Comparison of ENCODE assay signal across 9 mouse cellular contexts in genomic region chr1:164342161-164342560, GRCm38 (mm10). TPM values are rescaled to one million over a fixed set of nuclear protein-coding genes. Genes with fewer than 3 reads are reported as not detected.
DNase-seq lines count a peak whose midpoint lies in the region; ATAC-seq and TF ChIP-seq lines count a peak whose summit lies in the region.
"Had no signal": no experiment of that assay in that cellular context is flagged by ENCODE, and none has a peak within 500 bp of the region (broad histone marks: within the 10 kb centered on the region; RNA-seq: fewer than 3 reads in every experiment).

No protein-coding gene starts in this region.

- H3K4me1 ChIP-seq in heart, adult 2 months (ENCODE audit: control insufficient read depth, insufficient read depth, low read length), result no peaks in the 10 kb centered on the region
- H3K4me1 ChIP-seq in forebrain, embryonic 14.5 days (ENCODE audit: control insufficient read depth, insufficient read depth, low read length), result no peaks in the 10 kb centered on the region
- H3K4me1 ChIP-seq in midbrain, embryonic 10.5 days, result no peaks in the 10 kb centered on the region
- H3K4me1 ChIP-seq: forebrain, embryonic 15.5 days had no signal

- 84% methylated on average over 3 of the region's 3 CpGs for WGBS in heart, adult 2 months
- 89% methylated on average over 3 of the region's 3 CpGs for WGBS in forebrain, embryonic 14.5 days
- 87% methylated on average over 3 of the region's 3 CpGs for WGBS in midbrain, embryonic 10.5 days

- H3K9me3 ChIP-seq in forebrain, embryonic 14.5 days (replicated peaks; ENCODE audit: control insufficient read depth, low read length), result no peaks in the 10 kb centered on the region
- H3K9me3 ChIP-seq in midbrain, embryonic 10.5 days (replicated peaks), result no peaks in the 10 kb centered on the region
- H3K9me3 ChIP-seq: forebrain, embryonic 15.5 days had no signal

- intact Hi-C loops in heart, adult 2 months (cut with DNase I), result no loop called here
- intact Hi-C loops in heart, postnatal 25 days (cut with DNase I), result no loop called here

- DNase-seq in heart, adult 2 months, result no peak
- no peak for DNase-seq in heart, postnatal 25 days (ENCODE audit: low spot score)
- DNase-seq in A20 (ENCODE audit: low read depth, low spot score) (peak; percentile 39), ZHBTc4 (ENCODE audit: low read depth, low spot score) (peak; percentile 72)
- DNase-seq in lung, postnatal 14 days, result peak; percentile 31
- no peak for DNase-seq in left cerebral cortex, adult 9 months (ENCODE audit: low spot score in 2 of 2)
- DNase-seq in forebrain, embryonic 14.5 days (ENCODE audit: low spot score), result no peak
- DNase-seq in midbrain, embryonic 10.5 days (ENCODE audit: low spot score), result no peak

- H3K27ac ChIP-seq in heart, adult 2 months, result no peak overlapping the region
- no peak overlapping the region for H3K27ac ChIP-seq in forebrain, embryonic 14.5 days (ENCODE audit: low read depth, low read length)
- no peak overlapping the region for H3K27ac ChIP-seq in midbrain, embryonic 10.5 days (replicated peaks)
- H3K27ac ChIP-seq: forebrain, embryonic 15.5 days had no signal

- no peaks in the 10 kb centered on the region for H3K27me3 ChIP-seq in heart, adult 2 months (ENCODE audit: control insufficient read depth, insufficient read depth, low read length)
- H3K27me3 ChIP-seq in forebrain, embryonic 14.5 days (replicated peaks; ENCODE audit: control insufficient read depth, insufficient read depth, low read length), result no peaks in the 10 kb centered on the region
- H3K27me3 ChIP-seq in midbrain, embryonic 10.5 days (ENCODE audit: low read depth, poor library complexity, severe bottlenecking), result no peaks in the 10 kb centered on the region
- H3K27me3 ChIP-seq: forebrain, embryonic 15.5 days had no signal

- ATAC-seq in forebrain, embryonic 14.5 days, result no peak
- ATAC-seq: forebrain, embryonic 15.5 days had no signal

- no peaks in the 10 kb centered on the region for H3K79me2 ChIP-seq in heart, adult 2 months (replicated peaks; ENCODE audit: control insufficient read depth, insufficient read depth, low read length)

- no peaks in the 10 kb centered on the region for H3K36me3 ChIP-seq in heart, adult 2 months (ENCODE audit: control insufficient read depth, insufficient read depth, low read length)
- H3K36me3 ChIP-seq in forebrain, embryonic 14.5 days (ENCODE audit: control insufficient read depth, insufficient read depth, low read length), result peaks cover 8% of the 10 kb centered on the region; the same call in 1 of the 2 replicates
- peaks cover 49% of the 10 kb centered on the region for H3K36me3 ChIP-seq in midbrain, embryonic 10.5 days

- H3K4me3 ChIP-seq in heart, adult 2 months, result no peak overlapping the region
- no peak overlapping the region for H3K4me3 ChIP-seq in forebrain, embryonic 14.5 days (ENCODE audit: low read depth, low read length)
- no peak overlapping the region for H3K4me3 ChIP-seq in midbrain, embryonic 10.5 days
- H3K4me3 ChIP-seq: forebrain, embryonic 15.5 days had no signal

- TF ChIP-seq CTCF in heart, adult 2 months (IDR thresholded peaks at IDR 0.05), result peak; percentile 68

- TF ChIP-seq EP300 in heart, adult 2 months (IDR thresholded peaks at IDR 0.05; ENCODE audit: insufficient read depth, low read depth, low read length), result no peak

- TF ChIP-seq POLR2A in heart, adult 2 months (IDR thresholded peaks at IDR 0.05; ENCODE audit: insufficient read depth, low read depth, low read length), result no peak

- no peak overlapping the region for H3K9ac ChIP-seq in heart, adult 2 months (ENCODE audit: low read depth, low read length)
- H3K9ac ChIP-seq in forebrain, embryonic 14.5 days (ENCODE audit: low read length), result no peak overlapping the region
- H3K9ac ChIP-seq: forebrain, embryonic 15.5 days had no signal

- no peak overlapping the region for H3K4me2 ChIP-seq in forebrain, embryonic 14.5 days (ENCODE audit: low read length)
- H3K4me2 ChIP-seq: forebrain, embryonic 15.5 days had no signal

RNA-seq across cellular contexts. Expression of gene Blzf1, which starts 34.9 kb away (rescaled TPM):
- total RNA-seq in heart, adult 2 months (2021), result 10 to 100 TPM; 23.1 to 23.6 TPM
- 4.7 and 10.2 TPM in 2 replicates for polyA plus RNA-seq in heart, adult 2 months (2012; rRNA removed)
- total RNA-seq in heart, postnatal 25 days (2021), result 10 to 100 TPM; 23.6 to 24.6 TPM
- polyA plus RNA-seq in forebrain, embryonic 14.5 days (2014; fragmentation: Nextera tagmentation; extraction: Ambion mirVana), result 27.5 and 28.5 TPM in 2 replicates
- polyA plus RNA-seq in midbrain, embryonic 10.5 days (2016; fragmentation: Nextera tagmentation; extraction: Ambion mirVana), result 26.0 and 27.2 TPM in 2 replicates

RNA-seq across cellular contexts. Expression of gene Nme7, which starts 38.2 kb away (rescaled TPM):
- 1 to 10 TPM; 3.6 to 3.7 TPM for total RNA-seq in heart, adult 2 months (2021)
- polyA plus RNA-seq in heart, adult 2 months (2012; rRNA removed), result 2.1 and 3.0 TPM in 2 replicates
- 1 to 10 TPM; 4.0 TPM for total RNA-seq in heart, postnatal 25 days (2021)
- polyA plus RNA-seq in forebrain, embryonic 14.5 days (2014; fragmentation: Nextera tagmentation; extraction: Ambion mirVana), result 43.1 and 45.6 TPM in 2 replicates
- polyA plus RNA-seq in midbrain, embryonic 10.5 days (2016; fragmentation: Nextera tagmentation; extraction: Ambion mirVana), result 32.2 and 36.3 TPM in 2 replicates

Comparison
In these comparisons a context has a peak if more than half of its experiments do, and no peak if none do; other contexts are left out.
1. DNase-seq: peak in A20 (single experiment), ZHBTc4 (single experiment) and lung, postnatal 14 days (single experiment); none in heart, adult 2 months (0 of 2), heart, postnatal 25 days (single experiment), left cerebral cortex, adult 9 months (0 of 2), forebrain, embryonic 14.5 days (single experiment) and midbrain, embryonic 10.5 days (single experiment).